Mouse (Mus musculus): ENCODE data around the gene Rbfox1. TPM values are rescaled to one million over a fixed set of nuclear protein-coding genes. Genes with fewer than 3 reads are reported as not detected.

Rbfox1 gene
- total RNA-seq, 2 experiments from 2014 or later: not detected

GRCm38 (mm10) chr16:6414846-6415245 lies 529.7 kb downstream of the Rbfox1 start:
- no peak for ATAC-seq (replicated peaks; ENCODE audit: low FRiP score, poor library complexity, severe bottlenecking)

- no peak for ATAC-seq (replicated peaks; ENCODE audit: low FRiP score, poor library complexity, severe bottlenecking)
Observed at GRCm38 (mm10) chr16:6421623-6422145, 536.5 kb downstream of the Rbfox1 start.

GRCm38 (mm10) chr16:6423878-6424409 lies 538.8 kb downstream of the Rbfox1 start:
- no peak for ATAC-seq (replicated peaks; ENCODE audit: low FRiP score, poor library complexity, severe bottlenecking)

GRCm38 (mm10) chr16:6424738-6425137 lies 539.6 kb downstream of the Rbfox1 start:
- ATAC-seq (replicated peaks; ENCODE audit: low FRiP score, poor library complexity, severe bottlenecking): no peak

- no peak for ATAC-seq (replicated peaks; ENCODE audit: low FRiP score, poor library complexity, severe bottlenecking)
Observed at GRCm38 (mm10) chr16:6427292-6428281, 542.4 kb downstream of the Rbfox1 start.

- ATAC-seq (replicated peaks; ENCODE audit: low FRiP score, poor library complexity, severe bottlenecking): no peak
Observed at GRCm38 (mm10) chr16:6430981-6431380, 545.8 kb downstream of the Rbfox1 start.

GRCm38 (mm10) chr16:6436445-6436844 lies 551.3 kb downstream of the Rbfox1 start:
- ATAC-seq (replicated peaks; ENCODE audit: low FRiP score, poor library complexity, severe bottlenecking): no peak

GRCm38 (mm10) chr16:6448250-6448649 lies 563.1 kb downstream of the Rbfox1 start:
- ATAC-seq (replicated peaks; ENCODE audit: low FRiP score, poor library complexity, severe bottlenecking): no peak

- no peak for ATAC-seq (replicated peaks; ENCODE audit: low FRiP score, poor library complexity, severe bottlenecking)
Observed at GRCm38 (mm10) chr16:6455349-6455748, 570.2 kb downstream of the Rbfox1 start.

GRCm38 (mm10) chr16:6479094-6479590 lies 594.0 kb downstream of the Rbfox1 start:
- no peak for ATAC-seq (replicated peaks; ENCODE audit: low FRiP score, poor library complexity, severe bottlenecking)

GRCm38 (mm10) chr16:6479616-6480410 lies 594.7 kb downstream of the Rbfox1 start:
- ATAC-seq (replicated peaks; ENCODE audit: low FRiP score, poor library complexity, severe bottlenecking): no peak

GRCm38 (mm10) chr16:6480411-6480728 lies 595.2 kb downstream of the Rbfox1 start:
- ATAC-seq (replicated peaks; ENCODE audit: low FRiP score, poor library complexity, severe bottlenecking): no peak

- ATAC-seq (replicated peaks; ENCODE audit: low FRiP score, poor library complexity, severe bottlenecking): no peak
Observed at GRCm38 (mm10) chr16:6483628-6484027, 598.5 kb downstream of the Rbfox1 start.

GRCm38 (mm10) chr16:6485631-6486030 lies 600.5 kb downstream of the Rbfox1 start:
- ATAC-seq (replicated peaks; ENCODE audit: low FRiP score, poor library complexity, severe bottlenecking): no peak

GRCm38 (mm10) chr16:6502219-6502618 lies 617.1 kb downstream of the Rbfox1 start:
- no peak for ATAC-seq (replicated peaks; ENCODE audit: low FRiP score, poor library complexity, severe bottlenecking)

GRCm38 (mm10) chr16:6503573-6504331 lies 618.6 kb downstream of the Rbfox1 start:
- ATAC-seq (replicated peaks; ENCODE audit: low FRiP score, poor library complexity, severe bottlenecking): no peak

- no peak for ATAC-seq (replicated peaks; ENCODE audit: low FRiP score, poor library complexity, severe bottlenecking)
Observed at GRCm38 (mm10) chr16:6508924-6509323, 623.8 kb downstream of the Rbfox1 start.

- ATAC-seq (replicated peaks; ENCODE audit: low FRiP score, poor library complexity, severe bottlenecking): no peak
Observed at GRCm38 (mm10) chr16:6519474-6519873, 634.3 kb downstream of the Rbfox1 start.

- ATAC-seq (replicated peaks; ENCODE audit: low FRiP score, poor library complexity, severe bottlenecking): no peak
Observed at GRCm38 (mm10) chr16:6525507-6526170, 640.5 kb downstream of the Rbfox1 start.
